Mouse (Mus musculus) thymus, adult 2 months (tissue): ENCODE measurements around the gene Creb3. TPM values are rescaled to one million over a fixed set of nuclear protein-coding genes. Genes with fewer than 3 reads are reported as not detected.

ENCODE experiments used
- DNase-seq: peaks from one replicate; pipeline ENCODE4 v3.0.0; 2021
- H3K27ac ChIP-seq: fragments of 200-500 bp; 2 replicates; pipeline ENCODE4 v1.5.1; 2012; ENCODE audit warnings: low read length, control low read depth; ENCODE audit not compliant: control insufficient read depth, insufficient read depth
- H3K27me3 ChIP-seq: fragments of 200-500 bp; 2 replicates; pipeline ENCODE4 v1.6.1; 2012; ENCODE audit warnings: mild to moderate bottlenecking, low read length, moderate library complexity, mixed read lengths; ENCODE audit not compliant: control insufficient read depth, insufficient read depth
- H3K36me3 ChIP-seq: fragments of 200-500 bp; 2 replicates; pipeline ENCODE4 v1.6.1; 2012; ENCODE audit warnings: mild to moderate bottlenecking, low read length, moderate library complexity; ENCODE audit not compliant: control insufficient read depth, insufficient read depth
- H3K4me1 ChIP-seq: fragments of 200-500 bp; replicated peaks from 2 replicates; pipeline ENCODE4 v1.6.1; 2012; ENCODE audit warnings: low read length; ENCODE audit not compliant: control insufficient read depth, insufficient read depth
- H3K4me3 ChIP-seq: fragments of 200-500 bp; 2 replicates; pipeline ENCODE4 v1.5.1; 2012; ENCODE audit warnings: mild to moderate bottlenecking, low read length, control low read depth, moderate library complexity; ENCODE audit not compliant: control insufficient read depth, insufficient read depth
- CTCF ChIP-seq: fragments of 200-500 bp; IDR thresholded peaks from 2 replicates; pipeline ENCODE4 v1.5.1; 2012; ENCODE audit warnings: mild to moderate bottlenecking, control low read depth, low read length, moderate library complexity, borderline replicate concordance; ENCODE audit not compliant: control insufficient read depth, poor library complexity, insufficient read depth; ENCODE audit errors: extremely low read depth
- POLR2A ChIP-seq: fragments of 200-500 bp; IDR thresholded peaks from 2 replicates; pipeline ENCODE4 v1.6.1; 2012; ENCODE audit warnings: mild to moderate bottlenecking, low read length, control low read depth, moderate library complexity; ENCODE audit not compliant: control insufficient read depth, poor library complexity, insufficient read depth; ENCODE audit errors: extremely low read depth
- WGBS: fragments of 180-500 bp; shearing (Covaris S2); methylation state at CpG from one replicate; pipeline ENCODE4 v1.1.7; 2018; 5-methylcytosine and 5-hydroxymethylcytosine counted together
- polyA plus RNA-seq: library from polyadenylated mRNA; depleted of rRNA; stranded (reverse); fragments of >200 nt; gene quantifications from 2 replicates; pipeline ENCODE4 v1.2.3, GENCODE M21; 2012

The Creb3 gene
- polyA plus RNA-seq, 1 experiment: 80.2 TPM

DNA sequence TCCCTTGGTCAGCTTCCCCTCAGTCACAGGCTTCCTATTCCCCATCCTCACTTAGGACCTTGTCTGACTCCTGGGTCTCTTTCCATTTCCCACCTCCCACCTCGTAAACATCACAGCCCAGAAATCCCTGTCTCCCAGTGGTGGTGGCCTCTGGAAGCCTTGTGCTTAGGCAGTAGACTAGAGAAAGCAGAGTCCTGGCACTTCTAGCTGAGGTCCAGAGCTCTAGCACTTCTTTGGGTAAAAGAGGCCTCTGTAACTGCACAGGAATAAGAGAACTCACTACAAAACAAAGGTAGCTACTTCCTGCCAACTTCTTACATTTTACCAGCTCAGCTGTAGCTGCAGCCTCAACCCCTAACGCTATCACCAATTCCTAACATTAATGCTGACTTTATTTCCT, 1.2 kb upstream of the Creb3 start:
- H3K27me3 ChIP-seq: no peaks in the 10 kb centered on the region
- peak; percentile 18 for DNase-seq
- TF ChIP-seq POLR2A (no peak), CTCF (no peak)
- H3K4me1 ChIP-seq: peaks cover 38% of the 10 kb centered on the region
- 2% methylated on average over 2 of the region's 2 CpGs for WGBS
- peaks cover 13% of the 10 kb centered on the region for H3K36me3 ChIP-seq
- H3K27ac ChIP-seq: peak overlapping the region; percentile 93
- H3K4me3 ChIP-seq: peak overlapping the region; percentile 56

DNA sequence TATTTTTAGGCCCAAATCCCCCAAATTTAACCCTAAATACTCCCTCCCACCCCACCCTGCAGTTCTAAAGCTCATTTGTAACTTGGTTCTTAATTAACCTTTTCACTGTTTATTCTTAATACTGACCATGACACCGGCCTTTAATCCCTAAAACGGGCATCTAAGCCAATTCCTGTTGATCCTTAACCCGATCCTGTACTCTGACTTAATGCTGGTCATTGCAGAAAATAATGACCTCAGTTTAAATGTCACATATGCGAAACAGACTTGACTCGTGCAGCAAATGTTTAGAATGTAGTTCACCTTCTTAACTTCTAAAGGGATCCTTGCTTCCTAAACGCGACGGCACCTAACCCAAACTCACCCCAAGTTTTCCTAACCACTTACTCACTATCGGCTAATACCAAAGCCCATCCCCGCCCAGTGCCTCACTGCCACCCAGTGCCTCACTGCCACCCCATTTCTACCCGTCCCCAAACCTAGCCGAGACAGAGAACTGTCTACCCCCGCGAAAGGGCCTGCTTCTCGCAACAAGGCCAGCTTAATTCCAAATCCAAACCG, 616 bp upstream of the Creb3 start:
- no peak for TF ChIP-seq CTCF
- TF ChIP-seq POLR2A: no peak
- peak overlapping the region; percentile 91 for H3K27ac ChIP-seq
- DNase-seq: no peak
- no peaks in the 10 kb centered on the region for H3K27me3 ChIP-seq
- H3K4me1 ChIP-seq: peaks cover 38% of the 10 kb centered on the region
- peak overlapping the region; percentile 98 for H3K4me3 ChIP-seq
- WGBS: under 1% methylated on average over 16 of the region's 16 CpGs
- peaks cover 13% of the 10 kb centered on the region for H3K36me3 ChIP-seq

DNA sequence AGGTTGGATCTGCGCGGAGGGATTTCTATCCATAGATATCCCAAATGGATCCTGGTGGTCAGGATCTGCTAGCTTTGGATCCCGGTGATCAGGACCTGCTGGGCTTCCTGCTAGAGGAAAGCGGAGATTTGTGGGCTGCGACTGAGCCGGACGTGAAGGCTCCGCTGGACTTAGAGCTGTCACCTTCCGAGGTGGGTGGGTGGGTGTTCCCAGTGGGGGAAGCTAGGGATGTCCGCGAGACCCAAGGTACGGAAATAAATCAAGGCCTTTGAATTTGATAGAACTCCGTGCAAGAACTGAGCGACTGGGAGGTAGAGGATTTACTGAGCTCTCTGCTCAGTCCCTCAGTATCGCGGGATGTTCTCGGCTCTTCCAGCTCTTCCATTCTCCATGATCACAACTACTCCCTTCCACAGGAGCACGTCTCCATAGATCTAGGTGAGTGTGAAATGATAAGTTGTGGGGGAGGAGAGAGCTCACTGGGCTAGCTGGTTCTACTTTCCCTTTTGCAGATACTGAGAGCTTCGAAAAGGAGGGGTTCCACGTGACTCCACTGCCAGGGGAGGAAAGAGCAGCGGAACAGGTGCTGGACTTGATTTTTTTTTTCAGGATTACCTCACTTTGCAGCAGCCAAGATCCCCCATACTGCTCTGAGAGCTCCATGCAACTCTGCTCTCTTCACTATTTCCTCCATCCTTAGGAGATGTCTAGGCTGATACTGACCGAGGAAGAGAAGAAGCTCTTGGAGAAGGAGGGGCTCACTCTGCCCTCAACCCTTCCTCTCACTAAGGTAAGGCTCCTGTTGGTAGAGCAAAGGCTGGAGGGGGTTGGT, 853 bp downstream of the Creb3 start:
- DNase-seq: no peak
- TF ChIP-seq CTCF (no peak), POLR2A (no peak)
- Histone ChIP-seq H3K27me3 (no peaks in the 10 kb centered on the region), H3K36me3 (peaks cover 27% of the 10 kb centered on the region), H3K4me1 (peaks cover 32% of the 10 kb centered on the region), H3K27ac (peak overlapping the region; percentile 4; the same call in 1 of the 2 replicates), H3K4me3 (peak overlapping the region; percentile 98)
- 3% methylated on average over 22 of the region's 22 CpGs for whole genome bisulfite sequencing

DNA sequence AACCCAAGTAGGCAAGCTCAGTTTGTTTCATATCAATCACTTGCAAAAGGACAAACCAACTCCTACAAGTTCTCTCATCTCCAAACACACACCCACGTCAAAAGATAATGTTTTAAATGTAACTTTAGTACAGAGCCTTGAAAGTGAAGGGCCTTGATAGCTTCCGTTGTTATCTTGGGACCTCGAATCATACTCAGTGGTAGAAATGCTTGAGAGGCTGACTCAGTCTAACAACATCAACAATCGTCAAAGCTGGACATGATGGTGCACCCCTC, 1.4 kb downstream of the Creb3 start:
- 77% methylated on average over 4 of the region's 4 CpGs for WGBS
- peaks cover 26% of the 10 kb centered on the region for H3K4me1 ChIP-seq
- H3K27ac ChIP-seq: no peak overlapping the region
- DNase-seq: no peak
- H3K36me3 ChIP-seq: peaks cover 32% of the 10 kb centered on the region
- H3K27me3 ChIP-seq: no peaks in the 10 kb centered on the region
- H3K4me3 ChIP-seq: no peak overlapping the region
- no peak for TF ChIP-seq CTCF

DNA sequence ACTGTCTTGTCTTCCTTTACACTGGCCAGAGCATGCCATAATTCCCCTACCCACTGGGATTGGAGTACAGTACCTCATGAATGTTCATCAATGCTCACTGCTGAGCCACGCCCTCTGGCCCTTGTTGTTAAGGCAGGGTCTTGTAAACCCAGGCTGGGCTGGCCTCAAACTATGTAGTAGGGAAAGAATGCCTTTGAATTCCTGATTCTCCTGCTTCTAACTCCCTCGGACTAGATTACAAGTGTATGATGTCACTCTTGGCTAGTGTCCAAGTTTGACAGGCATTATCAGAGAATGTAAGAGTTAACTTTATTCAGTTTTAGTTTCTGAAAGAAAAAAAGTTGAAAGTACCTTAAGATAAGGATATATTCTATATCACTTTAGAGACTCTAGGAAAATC, 2.1 kb downstream of the Creb3 start:
- H3K27ac ChIP-seq: no peak overlapping the region
- H3K36me3 ChIP-seq: peaks cover 39% of the 10 kb centered on the region
- no peak for DNase-seq
- no peak overlapping the region for H3K4me3 ChIP-seq
- H3K27me3 ChIP-seq: no peaks in the 10 kb centered on the region
- 87% methylated on average over 2 of the region's 2 CpGs for WGBS
- peaks cover 20% of the 10 kb centered on the region for H3K4me1 ChIP-seq
- TF ChIP-seq CTCF (no peak), POLR2A (no peak)

DNA sequence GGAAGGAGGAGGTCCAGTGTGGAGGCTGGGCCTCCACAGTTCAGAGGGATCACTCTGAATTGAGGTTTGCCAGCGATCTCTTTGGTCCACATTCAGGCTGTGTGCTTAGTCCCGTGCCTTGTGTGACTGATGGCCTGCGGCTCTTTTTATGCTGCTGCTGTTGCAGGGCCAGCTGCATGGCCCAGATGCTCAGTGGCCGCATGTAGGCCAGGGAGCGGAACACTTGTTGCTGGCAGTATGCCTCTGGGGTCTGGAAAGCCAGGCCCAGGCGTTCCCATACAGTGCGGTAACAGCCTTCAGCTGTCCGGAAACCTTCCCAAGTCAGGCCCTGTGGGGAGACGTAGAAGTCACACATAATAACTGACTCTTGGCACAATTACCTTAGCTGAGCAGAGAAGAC, 5.0 kb downstream of the Creb3 start:
- DNase-seq: no peak
- Histone ChIP-seq H3K27ac (no peak overlapping the region), H3K4me3 (no peak overlapping the region), H3K36me3 (peaks cover 63% of the 10 kb centered on the region), H3K4me1 (peaks cover 6% of the 10 kb centered on the region), H3K27me3 (no peaks in the 10 kb centered on the region)
- WGBS: 97% methylated on average over 9 of the region's 9 CpGs
- TF ChIP-seq CTCF: no peak
- no peak for TF ChIP-seq POLR2A
